Mouse (Mus musculus) small intestine, adult 2 months (tissue): ENCODE data around the gene A4galt. TPM values are rescaled to one million over a fixed set of nuclear protein-coding genes. Genes with fewer than 3 reads are reported as not detected.

Experiments used
- H3K27ac ChIP-seq: fragments of 200-500 bp; 2 replicates; pipeline ENCODE4 v1.5.1; 2012; ENCODE audit warnings: low read depth, low read length, control low read depth, inconsistent platforms; ENCODE audit not compliant: insufficient read depth
- H3K27me3 ChIP-seq: fragments of 200-500 bp; 2 replicates; pipeline ENCODE4 v1.6.1; 2012; ENCODE audit warnings: mild to moderate bottlenecking, moderate library complexity, low read length, inconsistent platforms; ENCODE audit not compliant: control insufficient read depth, insufficient read depth
- H3K36me3 ChIP-seq: fragments of 200-500 bp; 2 replicates; pipeline ENCODE4 v1.6.1; 2012; ENCODE audit warnings: mild to moderate bottlenecking, low read length, control low read depth, inconsistent platforms; ENCODE audit not compliant: control insufficient read depth, insufficient read depth
- H3K4me1 ChIP-seq: fragments of 200-500 bp; 2 replicates; pipeline ENCODE4 v1.6.1; 2012; ENCODE audit warnings: low read length, inconsistent platforms, mixed read lengths; ENCODE audit not compliant: control insufficient read depth, insufficient read depth, insufficient read length
- H3K4me3 ChIP-seq: fragments of 200-500 bp; 2 replicates; pipeline ENCODE4 v1.5.1; 2012; ENCODE audit warnings: low read depth, mild to moderate bottlenecking, control low read depth, inconsistent platforms, low read length, moderate library complexity
- CTCF ChIP-seq: fragments of 200-500 bp; IDR thresholded peaks from 2 replicates; pipeline ENCODE4 v1.5.1; 2012; ENCODE audit warnings: low read depth, mild to moderate bottlenecking, control low read depth, inconsistent platforms, low read length, moderate library complexity, mixed read lengths; ENCODE audit not compliant: insufficient replicate concordance, insufficient read length; ENCODE audit errors: extremely low read depth
- POLR2A ChIP-seq: fragments of 200-500 bp; IDR thresholded peaks from 2 replicates; pipeline ENCODE4 v1.6.1; 2012; ENCODE audit warnings: low read depth, mild to moderate bottlenecking, control low read depth, inconsistent platforms, low read length, moderate library complexity
- WGBS: fragments of 180-500 bp; shearing (Covaris S2); methylation state at CpG from one replicate; pipeline ENCODE4 v1.1.7; 2018; 5-methylcytosine and 5-hydroxymethylcytosine counted together
- polyA plus RNA-seq: library from polyadenylated mRNA; depleted of rRNA; stranded (reverse); fragments of >200 nt; gene quantifications from 2 replicates; pipeline ENCODE4 v1.2.3, GENCODE M21; 2012

The A4galt gene
- polyA plus RNA-seq, 1 experiment: 16.7 TPM

- 2% methylated on average over 20 of the region's 20 CpGs for WGBS
- Histone ChIP-seq H3K27ac (peak overlapping the region; percentile 61), H3K36me3 (no peaks in the 10 kb centered on the region), H3K4me3 (peak overlapping the region; percentile 65), H3K4me1 (peaks cover 2% of the 10 kb centered on the region; the same call in 1 of the 2 replicates), H3K27me3 (peaks cover 14% of the 10 kb centered on the region)
- TF ChIP-seq POLR2A (no peak), CTCF (no peak)
Measured at GRCm38 (mm10) chr15:83250651-83251175, 861 bp downstream of the A4galt start.

GRCm38 (mm10) chr15:83249535-83250287 is 1.9 kb downstream of the A4galt start:
- peaks cover 14% of the 10 kb centered on the region for H3K27me3 ChIP-seq
- no peak for TF ChIP-seq POLR2A
- no peak for TF ChIP-seq CTCF
- H3K27ac ChIP-seq: 0 out of 2 replicates have a peak overlapping the region, but pooled peaks have one; percentile 61
- H3K4me1 ChIP-seq: peaks cover 2% of the 10 kb centered on the region; the same call in 1 of the 2 replicates
- H3K36me3 ChIP-seq: no peaks in the 10 kb centered on the region
- WGBS: 88% methylated on average over 12 of the region's 12 CpGs
- peak overlapping the region; percentile 65; the same call in 1 of the 2 replicates for H3K4me3 ChIP-seq

GRCm38 (mm10) chr15:83248236-83248844 is 3.2 kb downstream of the A4galt start:
- Histone ChIP-seq H3K4me3 (no peak overlapping the region), H3K27ac (no peak overlapping the region), H3K36me3 (no peaks in the 10 kb centered on the region), H3K4me1 (peaks cover 2% of the 10 kb centered on the region; the same call in 1 of the 2 replicates), H3K27me3 (peaks cover 14% of the 10 kb centered on the region)
- TF ChIP-seq CTCF (no peak), POLR2A (no peak)
- 29% methylated on average over 14 of the region's 14 CpGs for WGBS

- no peak for TF ChIP-seq POLR2A
- no peaks in the 10 kb centered on the region for H3K36me3 ChIP-seq
- H3K27ac ChIP-seq: no peak overlapping the region
- no peak overlapping the region for H3K4me3 ChIP-seq
- H3K27me3 ChIP-seq: no peaks in the 10 kb centered on the region
- 78% methylated on average over 3 of the region's 3 CpGs for WGBS
- H3K4me1 ChIP-seq: no peaks in the 10 kb centered on the region; the same call in 1 of the 2 replicates
Measured at GRCm38 (mm10) chr15:83244371-83244770, 7.2 kb downstream of the A4galt start.

GRCm38 (mm10) chr15:83241961-83242680 is 9.5 kb downstream of the A4galt start:
- Histone ChIP-seq H3K27me3 (no peaks in the 10 kb centered on the region), H3K36me3 (no peaks in the 10 kb centered on the region), H3K27ac (no peak overlapping the region), H3K4me1 (no peaks in the 10 kb centered on the region), H3K4me3 (no peak overlapping the region)
- 87% methylated on average over 4 of the region's 4 CpGs for WGBS
- no peak for TF ChIP-seq CTCF
- TF ChIP-seq POLR2A: no peak

- no peaks in the 10 kb centered on the region for H3K4me1 ChIP-seq
- no peaks in the 10 kb centered on the region for H3K27me3 ChIP-seq
- TF ChIP-seq POLR2A (no peak), CTCF (no peak)
- no peaks in the 10 kb centered on the region for H3K36me3 ChIP-seq
- no peak overlapping the region for H3K4me3 ChIP-seq
- 85% methylated on average over 3 of the region's 3 CpGs for WGBS
- no peak overlapping the region for H3K27ac ChIP-seq
Measured at GRCm38 (mm10) chr15:83241497-83241896, 10.1 kb downstream of the A4galt start.
